Mouse (Mus musculus): Measurements from ENCODE around the gene Olfr402. TPM values are rescaled to one million over a fixed set of nuclear protein-coding genes. Genes with fewer than 3 reads are reported as not detected.

Olfr402 gene
- total RNA-seq (2023) = not detected

GRCm38 (mm10) chr11:74153229-74153628 is at the start of gene Olfr402:
Olfr402 (plus strand) TSS chr11:74153529.

DNA sequence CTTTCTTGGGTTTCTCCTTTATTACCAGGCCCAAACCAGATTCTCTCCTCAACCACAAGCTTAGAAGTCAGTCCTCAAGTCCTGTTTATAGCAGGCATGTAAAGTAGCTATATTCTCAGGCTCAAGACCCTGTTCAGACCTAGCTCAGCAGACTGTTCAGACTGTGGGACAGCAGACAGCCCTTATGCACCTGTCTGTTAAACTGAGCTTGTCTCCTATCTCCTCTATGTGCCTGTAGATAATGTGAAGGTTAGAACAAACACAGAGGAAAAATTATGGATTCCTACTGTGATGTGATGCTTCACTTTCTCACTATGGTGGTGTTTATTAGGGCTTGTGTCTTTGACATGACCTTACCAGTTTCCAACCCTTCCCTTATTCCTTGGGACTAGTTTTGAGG is 39.9 kb upstream of the Olfr402 start, which contains the start of gene Olfr401:
Gene Olfr401 (plus strand): TSS at position 301 of the 400 bp plus-strand sequence.

DNA sequence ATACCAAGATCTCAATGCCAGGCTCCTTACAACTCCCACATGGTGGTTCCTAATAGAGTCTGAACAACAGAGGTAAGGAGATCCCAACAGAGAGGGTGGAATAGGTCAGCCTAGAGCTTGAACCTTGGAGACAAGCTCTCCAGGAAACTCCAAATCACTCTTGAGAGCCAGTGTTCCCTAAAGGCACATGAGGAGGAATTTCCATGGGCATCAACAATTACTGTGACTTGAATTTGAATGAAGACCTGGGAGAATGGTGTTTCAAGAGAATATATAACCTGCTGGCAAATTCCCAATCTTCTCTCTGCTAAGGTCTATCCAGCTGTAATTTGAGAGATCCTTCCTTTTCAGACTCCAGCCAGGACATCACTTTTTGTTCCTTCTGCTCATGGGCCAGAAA is 32.6 kb downstream of the Olfr402 start, which contains the start of gene Olfr403:
Gene Olfr403 (plus strand): TSS at position 301 of the 400 bp plus-strand sequence.

Other genes with a start within 250 kb of the Olfr402 start
- not detected for gene Olfr395, start 244.2 kb upstream of the Olfr402 start, total RNA-seq (2023)
- gene Olfr23, start 216.9 kb upstream of the Olfr402 start, total RNA-seq (2023) = not detected
- not detected for gene Olfr397, start 192.7 kb upstream of the Olfr402 start, total RNA-seq (2023)
- not detected for gene Olfr398, start 163.1 kb upstream of the Olfr402 start, total RNA-seq (2023)
- not detected for gene Olfr139, start 97.0 kb upstream of the Olfr402 start, total RNA-seq (2023)
- gene Olfr399, start 96.9 kb upstream of the Olfr402 start, total RNA-seq (2023) = not detected
- gene Zfp616, start 83.6 kb upstream of the Olfr402 start, total RNA-seq (2023) = not detected
- not detected for gene Olfr401, start 39.8 kb upstream of the Olfr402 start, total RNA-seq (2023)
- not detected for gene Olfr403, start 32.7 kb downstream of the Olfr402 start, total RNA-seq (2023)
- gene Olfr43, start 57.9 kb downstream of the Olfr402 start, total RNA-seq (2023) = not detected
- gene Olfr406, start 106.3 kb downstream of the Olfr402 start, total RNA-seq (2023) = not detected
- gene Olfr59, start 130.2 kb downstream of the Olfr402 start, total RNA-seq (2023) = not detected
- not detected for gene Olfr410, start 184.5 kb downstream of the Olfr402 start, total RNA-seq (2023)
- not detected for gene Olfr411, start 199.1 kb downstream of the Olfr402 start, total RNA-seq (2023)
- gene Olfr412, start 208.5 kb downstream of the Olfr402 start, total RNA-seq (2023) = not detected